Mouse (Mus musculus): ENCODE measurements around the gene Adora1. TPM values are rescaled to one million over a fixed set of nuclear protein-coding genes. Genes with fewer than 3 reads are reported as not detected.

The Adora1 gene
- polyA plus RNA-seq, 2 experiments, result 0.10 to 0.13 TPM

GRCm38 (mm10) chr1:134230638-134231228, 4.5 kb downstream of the Adora1 start:
- ATAC-seq (ENCODE audit: insufficient read depth), result no peak
- Histone ChIP-seq H3K9ac (replicated peaks) (no peak overlapping the region), H3K4me1 (replicated peaks; ENCODE audit: control insufficient read depth in 2 of 2, insufficient read depth in 2 of 2, low read length in 1 of 2) (no peaks in the 10 kb centered on the region), H3K9me3 (ENCODE audit: control insufficient read depth, low read length) (no peaks in the 10 kb centered on the region), H3K27ac (no peak overlapping the region), H3K4me3 (ENCODE audit: insufficient read depth in 1 of 2, low read depth in 2 of 2, low read length in 2 of 2) (no peak overlapping the region), H3K27me3 (ENCODE audit: control insufficient read depth, insufficient read depth, low read length) (peaks cover 25% of the 10 kb centered on the region), H3K4me2 (ENCODE audit: low read depth) (no peak overlapping the region), H3K36me3 (replicated peaks; ENCODE audit: control insufficient read depth, insufficient read depth, low read depth) (no peaks in the 10 kb centered on the region)
- TF ChIP-seq CTCF (IDR thresholded peaks at IDR 0.05; ENCODE audit: low read depth), result no peak
- TF ChIP-seq EP300 (IDR thresholded peaks at IDR 0.05; ENCODE audit: low read depth), result no peak
- DNase-seq (ENCODE audit: low read depth in 3 of 3, low spot score in 3 of 3), result no peak
- WGBS (ENCODE audit: insufficient replicate concordance), result 70% methylated on average over 10 of the region's 10 CpGs

- Histone ChIP-seq H3K4me3 (ENCODE audit: insufficient read depth in 1 of 2, low read depth in 2 of 2, low read length in 2 of 2) (no peak overlapping the region), H3K27me3 (ENCODE audit: control insufficient read depth, insufficient read depth, low read length) (peaks cover 17% of the 10 kb centered on the region), H3K4me1 (replicated peaks; ENCODE audit: control insufficient read depth in 2 of 2, insufficient read depth in 2 of 2, low read length in 1 of 2) (no peaks in the 10 kb centered on the region), H3K27ac (no peak overlapping the region), H3K9me3 (ENCODE audit: control insufficient read depth, low read length) (no peaks in the 10 kb centered on the region), H3K36me3 (replicated peaks; ENCODE audit: control insufficient read depth, insufficient read depth, low read depth) (no peaks in the 10 kb centered on the region), H3K9ac (replicated peaks) (no peak overlapping the region), H3K4me2 (ENCODE audit: low read depth) (no peak overlapping the region)
- ATAC-seq (ENCODE audit: insufficient read depth) (no peak), DNase-seq (ENCODE audit: low read depth in 3 of 3, low spot score in 3 of 3) (no peak)
- WGBS (ENCODE audit: insufficient replicate concordance), result 55% methylated on average over 5 of the region's 5 CpGs
- no peak for TF ChIP-seq EP300 (IDR thresholded peaks at IDR 0.05; ENCODE audit: low read depth)
- no peak for TF ChIP-seq CTCF (IDR thresholded peaks at IDR 0.05; ENCODE audit: low read depth)
Observed at GRCm38 (mm10) chr1:134229806-134230575, 5.2 kb downstream of the Adora1 start.

- Histone ChIP-seq H3K9me3 (ENCODE audit: control insufficient read depth, low read length) (no peaks in the 10 kb centered on the region), H3K4me3 (ENCODE audit: insufficient read depth in 1 of 2, low read depth in 2 of 2, low read length in 2 of 2) (no peak overlapping the region), H3K27ac (no peak overlapping the region), H3K4me2 (ENCODE audit: low read depth) (no peak overlapping the region), H3K4me1 (replicated peaks; ENCODE audit: control insufficient read depth in 2 of 2, insufficient read depth in 2 of 2, low read length in 1 of 2) (0 out of 4 replicates have a peak, but pooled peaks cover 0 to 3% of the 10 kb centered on the region in 2 experiments), H3K27me3 (ENCODE audit: control insufficient read depth, insufficient read depth, low read length) (peaks cover 3% of the 10 kb centered on the region; the same call in 1 of the 2 replicates), H3K9ac (replicated peaks) (no peak overlapping the region), H3K36me3 (replicated peaks; ENCODE audit: control insufficient read depth, insufficient read depth, low read depth) (no peaks in the 10 kb centered on the region)
- DNase-seq (ENCODE audit: low read depth in 3 of 3, low spot score in 3 of 3), result no peak
- ATAC-seq (ENCODE audit: insufficient read depth), result no peak
- no peak for TF ChIP-seq EP300 (IDR thresholded peaks at IDR 0.05; ENCODE audit: low read depth)
- TF ChIP-seq CTCF (IDR thresholded peaks at IDR 0.05; ENCODE audit: low read depth), result no peak
- 30% methylated on average over 8 of the region's 8 CpGs for WGBS (ENCODE audit: insufficient replicate concordance)
Observed at GRCm38 (mm10) chr1:134226739-134227138, 8.5 kb downstream of the Adora1 start.

DNA sequence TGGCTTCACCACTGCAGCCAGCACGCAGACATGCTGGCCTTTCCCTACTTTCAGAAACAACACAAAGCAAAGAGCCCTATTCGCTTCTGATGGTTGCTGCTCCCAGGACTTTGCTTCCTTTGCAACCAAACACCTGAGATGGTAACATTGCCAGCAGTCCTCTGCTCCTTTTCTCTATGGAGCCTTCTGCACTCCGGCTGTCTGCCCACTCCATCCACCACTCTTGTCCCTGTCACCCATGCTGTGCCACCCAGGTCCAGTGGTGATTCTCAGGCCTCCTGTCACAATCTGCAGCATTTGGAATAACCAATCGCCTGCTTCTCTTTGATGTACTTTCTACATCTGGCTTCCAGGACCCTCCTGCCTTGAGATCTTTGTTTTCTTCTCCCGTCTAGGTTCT, 9.9 kb downstream of the Adora1 start:
- Histone ChIP-seq H3K4me2 (ENCODE audit: low read depth) (no peak overlapping the region), H3K27me3 (ENCODE audit: control insufficient read depth, insufficient read depth, low read length) (peaks cover 3% of the 10 kb centered on the region; the same call in 1 of the 2 replicates), H3K9ac (replicated peaks) (no peak overlapping the region), H3K4me1 (replicated peaks; ENCODE audit: control insufficient read depth in 2 of 2, insufficient read depth in 2 of 2, low read length in 1 of 2) (0 out of 4 replicates have a peak, but pooled peaks cover 0 to 6% of the 10 kb centered on the region in 2 experiments), H3K36me3 (replicated peaks; ENCODE audit: control insufficient read depth, insufficient read depth, low read depth) (no peaks in the 10 kb centered on the region), H3K9me3 (ENCODE audit: control insufficient read depth, low read length) (no peaks in the 10 kb centered on the region), H3K27ac (no peak overlapping the region), H3K4me3 (ENCODE audit: insufficient read depth in 1 of 2, low read depth in 2 of 2, low read length in 2 of 2) (no peak overlapping the region)
- DNase-seq (ENCODE audit: low read depth in 3 of 3, low spot score in 3 of 3), result no peak
- TF ChIP-seq EP300 (IDR thresholded peaks at IDR 0.05; ENCODE audit: low read depth) (no peak), CTCF (IDR thresholded peaks at IDR 0.05; ENCODE audit: low read depth) (no peak)
- 64% methylated on average over 5 of the region's 5 CpGs for WGBS (ENCODE audit: insufficient replicate concordance)
- no peak for ATAC-seq (ENCODE audit: insufficient read depth)

GRCm38 (mm10) chr1:134224649-134225227, 10.5 kb downstream of the Adora1 start:
- H3K9ac ChIP-seq (replicated peaks), result no peak overlapping the region
- H3K9me3 ChIP-seq (ENCODE audit: control insufficient read depth, low read length), result no peaks in the 10 kb centered on the region
- no peaks in the 10 kb centered on the region for H3K36me3 ChIP-seq (replicated peaks; ENCODE audit: control insufficient read depth, insufficient read depth, low read depth)
- 0 out of 4 replicates have a peak, but pooled peaks cover 0 to 6% of the 10 kb centered on the region in 2 experiments for H3K4me1 ChIP-seq (replicated peaks; ENCODE audit: control insufficient read depth in 2 of 2, insufficient read depth in 2 of 2, low read length in 1 of 2)
- no peak for TF ChIP-seq EP300 (IDR thresholded peaks at IDR 0.05; ENCODE audit: low read depth)
- no peak for TF ChIP-seq CTCF (IDR thresholded peaks at IDR 0.05; ENCODE audit: low read depth)
- no peak overlapping the region for H3K4me3 ChIP-seq (ENCODE audit: insufficient read depth in 1 of 2, low read depth in 2 of 2, low read length in 2 of 2)
- ATAC-seq (ENCODE audit: insufficient read depth) (no peak), DNase-seq (ENCODE audit: low read depth in 3 of 3, low spot score in 3 of 3) (no peak)
- no peak overlapping the region for H3K27ac ChIP-seq
- peaks cover 3% of the 10 kb centered on the region; the same call in 1 of the 2 replicates for H3K27me3 ChIP-seq (ENCODE audit: control insufficient read depth, insufficient read depth, low read length)
- WGBS (ENCODE audit: insufficient replicate concordance), result 61% methylated on average over 12 of the region's 12 CpGs
- H3K4me2 ChIP-seq (ENCODE audit: low read depth), result no peak overlapping the region

Measured in liver, embryonic 14.5 days (tissue).